Comparison of ENCODE assay signal across 8 mouse cellular contexts in genomic region chr17:88494121-88494771, GRCm38 (mm10). TPM values are rescaled to one million over a fixed set of nuclear protein-coding genes. Genes with fewer than 3 reads are reported as not detected.
A peak's percentile ranks its signal among the peaks of the same experiment; 100 is the strongest.
DNase-seq lines count a peak whose midpoint lies in the region; ATAC-seq and TF ChIP-seq lines count a peak whose summit lies in the region.

No protein-coding gene starts in this region.

- H3K9me3 ChIP-seq in heart, embryonic 12.5 days (replicated peaks), result no peaks in the 10 kb centered on the region
- no peaks in the 10 kb centered on the region for H3K9me3 ChIP-seq in embryonic facial prominence, embryonic 10.5 days
- no peaks in the 10 kb centered on the region for H3K9me3 ChIP-seq in hindbrain, postnatal 0 days (ENCODE audit: low read length)

- H3K27me3 ChIP-seq in heart, embryonic 12.5 days (replicated peaks), result no peaks in the 10 kb centered on the region
- H3K27me3 ChIP-seq in embryonic facial prominence, embryonic 10.5 days (replicated peaks; ENCODE audit: low read depth, poor library complexity, severe bottlenecking), result no peaks in the 10 kb centered on the region
- no peaks in the 10 kb centered on the region for H3K27me3 ChIP-seq in hindbrain, postnatal 0 days (ENCODE audit: insufficient read depth, low read length)

- WGBS in heart, embryonic 12.5 days, result 51% methylated on average over 14 of the region's 14 CpGs
- WGBS in embryonic facial prominence, embryonic 10.5 days, result 68% methylated on average over 14 of the region's 14 CpGs
- 8% methylated on average over 14 of the region's 14 CpGs for WGBS in hindbrain, postnatal 0 days

- H3K27ac ChIP-seq in heart, embryonic 12.5 days (ENCODE audit: poor library complexity, severe bottlenecking), result no peak overlapping the region
- peak overlapping the region; percentile 65 for H3K27ac ChIP-seq in embryonic facial prominence, embryonic 10.5 days (replicated peaks)
- H3K27ac ChIP-seq in hindbrain, postnatal 0 days, result peak overlapping the region; percentile 90

- H3K36me3 ChIP-seq in heart, embryonic 12.5 days, result peaks cover 22% of the 10 kb centered on the region
- peaks cover 30% of the 10 kb centered on the region for H3K36me3 ChIP-seq in embryonic facial prominence, embryonic 10.5 days (replicated peaks)
- H3K36me3 ChIP-seq in hindbrain, postnatal 0 days (ENCODE audit: insufficient read depth, low read length), result no peaks in the 10 kb centered on the region

- H3K4me1 ChIP-seq in heart, embryonic 12.5 days (replicated peaks), result peaks cover 11% of the 10 kb centered on the region
- peaks cover 12% of the 10 kb centered on the region for H3K4me1 ChIP-seq in embryonic facial prominence, embryonic 10.5 days
- peaks cover 10% of the 10 kb centered on the region; the same call in 1 of the 2 replicates for H3K4me1 ChIP-seq in hindbrain, postnatal 0 days (ENCODE audit: insufficient read depth, low read length)

- no peak for ATAC-seq in heart, embryonic 12.5 days (ENCODE audit: insufficient number of reproducible peaks, low FRiP score)
- ATAC-seq in hindbrain, postnatal 0 days, result peak; percentile 96

- no peak overlapping the region for H3K4me2 ChIP-seq in heart, embryonic 12.5 days
- H3K4me2 ChIP-seq in hindbrain, postnatal 0 days (ENCODE audit: low read depth, low read length), result peak overlapping the region; percentile 43

- no peak overlapping the region for H3K9ac ChIP-seq in heart, embryonic 12.5 days
- peak overlapping the region; percentile 44 for H3K9ac ChIP-seq in hindbrain, postnatal 0 days (replicated peaks; ENCODE audit: low read length)

- DNase-seq in heart, adult 11 months, result peak; percentile 82
- no peak for DNase-seq in embryonic facial prominence, embryonic 10.5 days (ENCODE audit: low spot score)
- DNase-seq in hindbrain, postnatal 0 days (ENCODE audit: low spot score), result peak; percentile 86
- peak; percentile 44 for DNase-seq in mesoderm, embryonic 11.5 days (ENCODE audit: low read depth, low spot score)
- no peak for DNase-seq in c-Kit-positive CD71-positive TER-119-positive erythroid progenitor cells, embryonic 14.5 days (ENCODE audit: low spot score)
- no peak for DNase-seq in kidney, postnatal 4 days
- no peak for DNase-seq in adrenal gland, adult 2 months

- H3K4me3 ChIP-seq in heart, embryonic 12.5 days, result no peak overlapping the region
- H3K4me3 ChIP-seq in embryonic facial prominence, embryonic 10.5 days, result no peak overlapping the region
- 0 out of 2 replicates have a peak overlapping the region, but pooled peaks have one; percentile 7 for H3K4me3 ChIP-seq in hindbrain, postnatal 0 days (ENCODE audit: low read length)

- no peak for TF ChIP-seq CTCF in hindbrain, postnatal 0 days (IDR thresholded peaks at IDR 0.05; ENCODE audit: low read depth)

RNA-seq across cellular contexts. Expression of gene Ppp1r21, which starts 35.7 kb away (rescaled TPM):
- 12.4 and 16.1 TPM in 2 replicates for polyA plus RNA-seq in heart, embryonic 12.5 days (2016; fragmentation: Nextera tagmentation; extraction: Ambion mirVana)
- polyA plus RNA-seq in embryonic facial prominence, embryonic 10.5 days (2016; fragmentation: Nextera tagmentation; extraction: Ambion mirVana), result 17.9 and 19.7 TPM in 2 replicates
- total RNA-seq in hindbrain, postnatal 0 days (2014; rRNA removed), result 43.7 and 54.5 TPM in 2 replicates
- polyA plus RNA-seq in hindbrain, postnatal 0 days (2015; fragmentation: Nextera tagmentation; extraction: Ambion mirVana), result 29.2 and 32.2 TPM in 2 replicates
- 10 to 100 TPM; 42.1 to 46.9 TPM for total RNA-seq in adrenal gland, adult 2 months (2021)
- polyA plus RNA-seq in adrenal gland, adult 2 months (2012; rRNA removed), result 11.7 and 11.9 TPM in 2 replicates

RNA-seq across cellular contexts. Expression of gene Foxn2, which starts 53.7 kb away (rescaled TPM):
- polyA plus RNA-seq in heart, embryonic 12.5 days (2016; fragmentation: Nextera tagmentation; extraction: Ambion mirVana), result 12.2 and 12.4 TPM in 2 replicates
- 16.6 and 17.3 TPM in 2 replicates for polyA plus RNA-seq in embryonic facial prominence, embryonic 10.5 days (2016; fragmentation: Nextera tagmentation; extraction: Ambion mirVana)
- 12.5 and 17.1 TPM in 2 replicates for total RNA-seq in hindbrain, postnatal 0 days (2014; rRNA removed)
- polyA plus RNA-seq in hindbrain, postnatal 0 days (2015; fragmentation: Nextera tagmentation; extraction: Ambion mirVana), result 8.0 and 9.1 TPM in 2 replicates
- 10 to 100 TPM; 17.7 to 21.0 TPM for total RNA-seq in adrenal gland, adult 2 months (2021)
- 2.4 and 2.8 TPM in 2 replicates for polyA plus RNA-seq in adrenal gland, adult 2 months (2012; rRNA removed)

Comparison
In these comparisons a context has a peak if more than half of its experiments do, and no peak if none do; other contexts are left out.
1. DNase-seq: peak in heart, adult 11 months (single experiment), hindbrain, postnatal 0 days (single experiment) and mesoderm, embryonic 11.5 days (single experiment); none in embryonic facial prominence, embryonic 10.5 days (single experiment), c-Kit-positive CD71-positive TER-119-positive erythroid progenitor cells, embryonic 14.5 days (single experiment), kidney, postnatal 4 days (0 of 2) and adrenal gland, adult 2 months (single experiment).